Mouse (Mus musculus) CH12.LX (cell line): ENCODE measurements around the gene Plbd2. TPM values are rescaled to one million over a fixed set of nuclear protein-coding genes. Genes with fewer than 3 reads are reported as not detected.

ENCODE experiments used
- DNase-seq: peaks from one replicate; pipeline ENCODE4 v3.0.0-alpha.2; 2013; ENCODE audit errors: extremely low read depth
- H3K27ac ChIP-seq: 2 replicates; pipeline ENCODE4 v1.5.1; 2012; ENCODE audit warnings: low read depth, mild to moderate bottlenecking, control low read depth, moderate library complexity; ENCODE audit not compliant: insufficient read depth
- H3K27me3 ChIP-seq: replicated peaks from 2 replicates; pipeline ENCODE3; 2012; ENCODE audit warnings: inconsistent platforms
- H3K36me3 ChIP-seq, 2 experiments: replicated peaks in 1 of 2; 2 replicates each; pipeline versions ENCODE3 to v1.6.1; 2012; ENCODE audit warnings: inconsistent platforms in 1 of 2, low read length in 1 of 2, mild to moderate bottlenecking in 1 of 2, mixed read lengths in 1 of 2, moderate library complexity in 1 of 2; ENCODE audit not compliant: control insufficient read depth in 1 of 2, insufficient read depth in 1 of 2
- H3K4me1 ChIP-seq, 2 experiments: 2 replicates each; pipeline ENCODE4 v1.6.1; 2012; ENCODE audit warnings: inconsistent platforms in 1 of 2, moderate library complexity in 1 of 2; ENCODE audit not compliant: insufficient read depth in 2 of 2, control insufficient read depth in 1 of 2
- H3K4me2 ChIP-seq: 2 replicates; pipeline ENCODE4 v1.6.1; 2012; ENCODE audit warnings: low read depth, mild to moderate bottlenecking, control low read depth; ENCODE audit not compliant: poor library complexity, insufficient read depth, severe bottlenecking
- H3K4me3 ChIP-seq, 3 experiments: fragments of 150-350 bp in 1 of 3; sonication (generic) in 1 of 3; replicated peaks in 1 of 3; 2 replicates each; pipeline versions ENCODE3 to v1.5.1; 2011 to 2012; ENCODE audit warnings: low read depth in 2 of 3, low read length in 2 of 3, mild to moderate bottlenecking in 2 of 3, moderate library complexity in 2 of 3, control low read depth in 1 of 3, improper control_type of control experiment in 1 of 3, inconsistent platforms in 1 of 3, mixed read lengths in 1 of 3; ENCODE audit not compliant: poor library complexity in 1 of 3
- H3K79me2 ChIP-seq: replicated peaks from 2 replicates; pipeline ENCODE4 v1.6.1; 2012; ENCODE audit warnings: mild to moderate bottlenecking, moderate library complexity; ENCODE audit not compliant: control insufficient read depth, poor library complexity, insufficient read depth, severe bottlenecking; ENCODE audit errors: extremely low read depth
- H3K9ac ChIP-seq: 2 replicates; pipeline ENCODE4 v1.6.1; 2012; ENCODE audit warnings: low read depth, mild to moderate bottlenecking, control low read depth, moderate library complexity; ENCODE audit not compliant: insufficient read depth
- H3K9me3 ChIP-seq: replicated peaks from 2 replicates; pipeline ENCODE3; 2012; ENCODE audit warnings: low read length, inconsistent platforms, mixed read lengths
- BHLHE40 ChIP-seq: IDR thresholded peaks from 2 replicates; pipeline ENCODE4 v1.6.1; 2011; ENCODE audit warnings: mild to moderate bottlenecking, low read depth, low read length, improper control_type of control experiment
- CHD1 ChIP-seq: IDR thresholded peaks from 2 replicates; pipeline ENCODE4 v1.6.1; 2012; ENCODE audit warnings: low read depth, low read length, improper control_type of control experiment, inconsistent platforms
- CHD2 ChIP-seq: IDR thresholded peaks from 2 replicates; pipeline ENCODE4 v1.6.1; 2011; ENCODE audit warnings: low read length, improper control_type of control experiment
- EP300 ChIP-seq: IDR thresholded peaks from 2 replicates; pipeline ENCODE4 v1.6.1; 2011; ENCODE audit warnings: low read length, improper control_type of control experiment
- ETS1 ChIP-seq: conservative IDR thresholded peaks from 2 replicates; pipeline ENCODE4 v1.6.1; 2012; ENCODE audit warnings: low read depth, mild to moderate bottlenecking, inconsistent platforms, low read length, improper control_type of control experiment, moderate library complexity
- GABPA ChIP-seq: IDR thresholded peaks from 2 replicates; pipeline ENCODE4 v1.6.1; 2012; ENCODE audit warnings: low read depth, low read length, improper control_type of control experiment, inconsistent platforms; ENCODE audit not compliant: insufficient replicate concordance
- HCFC1 ChIP-seq: IDR thresholded peaks from 2 replicates; pipeline ENCODE4 v1.6.1; 2012; ENCODE audit warnings: low read depth, mild to moderate bottlenecking, inconsistent platforms, low read length, improper control_type of control experiment
- IRF4 ChIP-seq: IDR thresholded peaks from 2 replicates; pipeline ENCODE4 v1.6.1; 2014; ENCODE audit warnings: low read depth, mild to moderate bottlenecking, inconsistent platforms, low read length, improper control_type of control experiment
- JUN ChIP-seq: IDR thresholded peaks from 2 replicates; pipeline ENCODE4 v1.6.1; 2011; ENCODE audit warnings: low read depth, mild to moderate bottlenecking, low read length, improper control_type of control experiment, moderate library complexity; ENCODE audit not compliant: insufficient read depth
- JUND ChIP-seq: conservative IDR thresholded peaks from 2 replicates; pipeline ENCODE4 v1.6.1; 2011; ENCODE audit warnings: low read depth, low read length, improper control_type of control experiment
- KAT2A ChIP-seq: IDR thresholded peaks from 2 replicates; pipeline ENCODE4 v1.6.1; 2012; ENCODE audit warnings: low read length, improper control_type of control experiment, inconsistent platforms; ENCODE audit not compliant: insufficient replicate concordance
- MAZ ChIP-seq: IDR thresholded peaks from 2 replicates; pipeline ENCODE4 v1.6.1; 2012; ENCODE audit warnings: low read depth, mild to moderate bottlenecking, inconsistent platforms, low read length, improper control_type of control experiment, moderate library complexity
- MEF2A ChIP-seq: IDR thresholded peaks from 2 replicates; pipeline ENCODE4 v1.6.1; 2014; ENCODE audit warnings: low read depth, mild to moderate bottlenecking, inconsistent platforms, low read length, improper control_type of control experiment, borderline replicate concordance
- MXI1 ChIP-seq: IDR thresholded peaks from 2 replicates; pipeline ENCODE4 v1.6.1; 2011; ENCODE audit warnings: mild to moderate bottlenecking, low read depth, low read length, improper control_type of control experiment
- NRF1 ChIP-seq: IDR thresholded peaks from 2 replicates; pipeline ENCODE4 v1.6.1; 2014; ENCODE audit warnings: low read depth, mild to moderate bottlenecking, inconsistent platforms, low read length, improper control_type of control experiment, moderate library complexity
- PAX5 ChIP-seq: IDR thresholded peaks from 2 replicates; pipeline ENCODE4 v1.6.1; 2012; ENCODE audit warnings: low read length, inconsistent platforms, mixed read lengths
- RCOR1 ChIP-seq: conservative IDR thresholded peaks from 2 replicates; pipeline ENCODE4 v1.6.1; 2012; ENCODE audit warnings: low read depth, mild to moderate bottlenecking, inconsistent platforms, low read length, improper control_type of control experiment
- TCF12 ChIP-seq: IDR thresholded peaks from 2 replicates; pipeline ENCODE4 v1.6.1; 2014; ENCODE audit warnings: low read depth, mild to moderate bottlenecking, inconsistent platforms, low read length, improper control_type of control experiment
- UBTF ChIP-seq: IDR thresholded peaks from 2 replicates; pipeline ENCODE4 v1.6.1; 2012; ENCODE audit warnings: low read depth, mild to moderate bottlenecking, inconsistent platforms, low read length, improper control_type of control experiment, moderate library complexity
- USF1 ChIP-seq: IDR thresholded peaks from 2 replicates; pipeline ENCODE4 v1.6.1; 2014; ENCODE audit warnings: low read depth, mild to moderate bottlenecking, inconsistent platforms, low read length, improper control_type of control experiment
- USF2 ChIP-seq: conservative IDR thresholded peaks from 2 replicates; pipeline ENCODE4 v1.6.1; 2011; ENCODE audit warnings: low read depth, low read length, improper control_type of control experiment
- ZKSCAN1 ChIP-seq: IDR thresholded peaks from 2 replicates; pipeline ENCODE4 v1.6.1; 2012; ENCODE audit warnings: low read depth, inconsistent platforms, low read length, improper control_type of control experiment, borderline replicate concordance
- ZMIZ1 ChIP-seq: IDR thresholded peaks from 2 replicates; pipeline ENCODE4 v1.6.1; 2012; ENCODE audit warnings: low read depth, mild to moderate bottlenecking, inconsistent platforms, low read length, improper control_type of control experiment
- ZNF384 ChIP-seq: IDR thresholded peaks from 2 replicates; pipeline ENCODE4 v1.6.1; 2012; ENCODE audit warnings: low read depth, low read length, improper control_type of control experiment, inconsistent platforms
- dilution Hi-C: fragments of 300-500 bp; cut with MboI; formaldehyde crosslinking; loops from 2 replicates; pipeline ENCODE4 v1.14.3; 2020; ENCODE audit warnings: low sequenced_read_pairs; ENCODE audit not compliant: extremely low pct_unique_long_range_greater_than_20kb, extremely low pct_ligation_motif_present
- in situ Hi-C: fragments of 300-500 bp; cut with MboI; formaldehyde crosslinking; loops from 3 replicates; pipeline ENCODE4 v1.14.3; 2019; ENCODE audit warnings: low sequenced_read_pairs, low pct_ligation_motif_present, low pct_unique_long_range_greater_than_20kb, mixed read lengths
- polyA plus RNA-seq: library from polyadenylated mRNA; unstranded; fragments of >175 nt; gene quantifications from 2 replicates; pipeline ENCODE4 v1.2.1, GENCODE M21; 2012; ENCODE audit warnings: low read depth; ENCODE audit not compliant: insufficient read length
- total RNA-seq, 2 experiments: library from RNA; depleted of rRNA; stranded (reverse); fragments of 300-350 nt in 1 of 2; fragments of >200 nt in 1 of 2; gene quantifications; 2 replicates each; pipeline ENCODE4 v1.2.3; 2012 to 2014

Plbd2 gene
- total and polyA plus RNA-seq, 3 experiments = 9.0 to 28.8 (median 21.3) TPM

- H3K4me2 ChIP-seq = no peak overlapping the region
- H3K36me3 ChIP-seq = peaks cover 59 to 84% of the 10 kb centered on the region in 2 experiments
- in situ Hi-C loops = no loop called here
- peak overlapping the region; percentile 58 for H3K27ac ChIP-seq
- no peaks in the 10 kb centered on the region for H3K79me2 ChIP-seq
- no peaks in the 10 kb centered on the region for H3K27me3 ChIP-seq
- peak; percentile 87 for DNase-seq
- peaks cover 51 to 97% of the 10 kb centered on the region in 2 experiments for H3K4me1 ChIP-seq
- H3K4me3 ChIP-seq = no peak overlapping the region
- no peak overlapping the region for H3K9ac ChIP-seq
- H3K9me3 ChIP-seq = peaks cover 3% of the 10 kb centered on the region
- no peak for TF ChIP-seq JUND
- no peak for TF ChIP-seq HCFC1
- peak; percentile 58 for TF ChIP-seq EP300
- no peak for TF ChIP-seq PAX5
- no peak for TF ChIP-seq BHLHE40
- TF ChIP-seq MEF2A = peak; percentile 56; the same call in 1 of the 2 replicates
- TF ChIP-seq GABPA = no peak
- no peak for TF ChIP-seq ZMIZ1
- no peak for TF ChIP-seq NRF1
- no peak for TF ChIP-seq JUN
- no peak for TF ChIP-seq USF2
- TF ChIP-seq CHD2 = no peak
- no peak for TF ChIP-seq UBTF
- TF ChIP-seq ETS1 = peak; percentile 81
- TF ChIP-seq ZKSCAN1 = no peak
- no peak for TF ChIP-seq CHD1
- TF ChIP-seq MXI1 = no peak; the same call in 1 of the 2 replicates
- peak; percentile 50; the same call in 1 of the 2 replicates for TF ChIP-seq KAT2A
- no peak for TF ChIP-seq ZNF384
- peak; percentile 11; the same call in 1 of the 2 replicates for TF ChIP-seq USF1
- no peak for TF ChIP-seq TCF12
- peak; percentile 81 for TF ChIP-seq IRF4
- TF ChIP-seq MAZ = no peak
- TF ChIP-seq RCOR1 = no peak
- dilution Hi-C loops = no loop called here
Measured at GRCm38 (mm10) chr5:120490679-120491192, 12.7 kb downstream of the Plbd2 start.
